Mouse (Mus musculus) intestine, embryonic 15.5 days (tissue): Measurements from ENCODE around the gene Shprh. TPM values are rescaled to one million over a fixed set of nuclear protein-coding genes. Genes with fewer than 3 reads are reported as not detected.
"Not testable (repeated sequence)": the region's sequence is repeated elsewhere in the genome, so short reads cannot be mapped to it uniquely, and the experiment has no call there.

Experiments used
- ATAC-seq: fragments of 200-750 bp; cut with Nextera tagmentation; 2 replicates; pipeline ENCODE4 v1.8.0; 2017; ENCODE audit warnings: moderate TSS enrichment, moderate library complexity
- H3K27ac ChIP-seq: fragments of 300-500 bp; sonication (generic); 2 replicates; pipeline ENCODE4 v1.5.1; 2015; ENCODE audit warnings: mild to moderate bottlenecking, inconsistent platforms
- H3K27me3 ChIP-seq: fragments of 300-500 bp; sonication (generic); replicated peaks from 2 replicates; pipeline ENCODE4 v1.6.1; 2015; ENCODE audit warnings: inconsistent platforms
- H3K36me3 ChIP-seq: fragments of 300-500 bp; sonication (generic); 2 replicates; pipeline ENCODE4 v1.6.1; 2015; ENCODE audit warnings: inconsistent platforms
- H3K4me1 ChIP-seq: fragments of 300-500 bp; sonication (generic); replicated peaks from 2 replicates; pipeline ENCODE4 v1.6.1; 2015; ENCODE audit warnings: inconsistent platforms
- H3K4me2 ChIP-seq: fragments of 300-500 bp; sonication (generic); replicated peaks from 2 replicates; pipeline ENCODE4 v1.6.1; 2015; ENCODE audit warnings: mild to moderate bottlenecking, inconsistent platforms
- H3K4me3 ChIP-seq: fragments of 300-500 bp; sonication (generic); replicated peaks from 2 replicates; pipeline ENCODE4 v1.5.1; 2015; ENCODE audit warnings: inconsistent platforms
- H3K9ac ChIP-seq: fragments of 300-500 bp; sonication (generic); 2 replicates; pipeline ENCODE4 v1.6.1; 2015; ENCODE audit warnings: inconsistent platforms
- H3K9me3 ChIP-seq: fragments of 300-500 bp; sonication (generic); 2 replicates; pipeline ENCODE4 v1.6.1; 2016; ENCODE audit warnings: inconsistent platforms
- WGBS: fragments of 180-500 bp; shearing (Covaris S2); methylation state at CpG from one replicate; pipeline ENCODE4 v1.1.7; 2015; 5-methylcytosine and 5-hydroxymethylcytosine counted together
- polyA plus RNA-seq: library from polyadenylated mRNA; unstranded; fragments of >200 nt; fragmentation: Nextera tagmentation; extraction: Ambion mirVana; gene quantifications from 2 replicates; pipeline ENCODE4 v1.2.1, GENCODE M21; 2015

The Shprh gene
- polyA plus RNA-seq, 1 experiment from 2014 or later, result 12.6 TPM

DNA sequence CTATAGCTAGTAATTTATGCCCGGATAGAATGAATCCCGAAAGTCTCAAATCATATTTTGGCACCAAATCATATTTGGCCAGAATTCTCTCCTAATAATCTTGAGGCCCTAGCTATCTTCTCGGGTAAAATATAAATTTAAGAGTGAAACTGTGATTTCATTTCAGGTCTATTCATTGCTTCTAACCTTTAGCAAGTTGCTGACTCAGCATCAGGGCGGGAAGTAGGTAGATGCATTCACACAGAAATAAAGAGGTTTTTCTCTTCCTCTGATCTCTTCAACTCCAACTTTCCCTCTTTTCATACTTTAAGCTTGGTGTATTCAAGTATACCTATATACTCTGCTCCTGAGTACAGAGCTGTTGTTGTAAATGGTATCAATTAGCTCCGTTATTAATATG, 30.9 kb downstream of the Shprh start:
- Histone ChIP-seq H3K4me3 (no peak overlapping the region), H3K27me3 (no peaks in the 10 kb centered on the region), H3K4me2 (no peak overlapping the region), H3K36me3 (peaks cover 8% of the 10 kb centered on the region), H3K9me3 (no peaks in the 10 kb centered on the region), H3K27ac (no peak overlapping the region), H3K4me1 (no peaks in the 10 kb centered on the region), H3K9ac (no peak overlapping the region)
- no peak for ATAC-seq
- 89% methylated on average over 5 of the region's 5 CpGs for WGBS

GRCm38 (mm10) chr10:11197341-11197740, 48.1 kb downstream of the Shprh start:
- H3K27ac ChIP-seq, result no peak overlapping the region
- 88% methylated on average over 1 of the region's 1 CpGs for WGBS
- no peak overlapping the region for H3K4me2 ChIP-seq
- no peak for ATAC-seq
- no peaks in the 10 kb centered on the region for H3K9me3 ChIP-seq
- no peaks in the 10 kb centered on the region for H3K27me3 ChIP-seq
- no peak overlapping the region for H3K9ac ChIP-seq
- 0 out of 2 replicates have a peak, but pooled peaks cover 15% of the 10 kb centered on the region for H3K36me3 ChIP-seq
- no peak overlapping the region for H3K4me3 ChIP-seq
- H3K4me1 ChIP-seq, result no peaks in the 10 kb centered on the region

GRCm38 (mm10) chr10:11198346-11198745, 49.1 kb downstream of the Shprh start:
- H3K4me3 ChIP-seq, result no peak overlapping the region
- H3K27ac ChIP-seq, result no peak overlapping the region
- 96% methylated on average over 2 of the region's 2 CpGs for WGBS
- H3K4me2 ChIP-seq, result no peak overlapping the region
- no peaks in the 10 kb centered on the region for H3K9me3 ChIP-seq
- no peaks in the 10 kb centered on the region for H3K4me1 ChIP-seq
- H3K36me3 ChIP-seq, result 0 out of 2 replicates have a peak, but pooled peaks cover 15% of the 10 kb centered on the region
- no peak for ATAC-seq
- H3K9ac ChIP-seq, result no peak overlapping the region
- no peaks in the 10 kb centered on the region for H3K27me3 ChIP-seq

DNA sequence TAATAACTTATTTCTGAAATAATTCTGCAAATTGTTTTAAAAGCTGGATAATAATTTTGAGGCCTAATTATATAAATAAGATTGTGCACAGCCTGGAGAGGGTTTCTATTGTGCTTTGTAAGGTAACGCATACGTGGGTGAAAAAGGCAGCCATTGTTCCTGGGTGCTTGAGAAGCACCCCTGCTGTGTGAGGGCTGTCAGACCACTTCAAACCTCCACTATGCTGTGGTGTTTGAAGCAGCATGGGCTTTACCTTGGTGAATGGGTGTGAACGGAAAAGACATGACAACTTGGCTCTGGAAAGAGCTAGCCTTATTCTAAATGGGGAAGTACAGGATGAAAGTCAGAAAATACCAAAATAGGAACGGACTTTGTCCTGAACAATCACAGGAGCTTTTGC, 50.8 kb downstream of the Shprh start:
- Histone ChIP-seq H3K4me2 (no peak overlapping the region), H3K4me1 (no peaks in the 10 kb centered on the region), H3K36me3 (0 out of 2 replicates have a peak, but pooled peaks cover 11% of the 10 kb centered on the region), H3K4me3 (no peak overlapping the region), H3K27ac (no peak overlapping the region), H3K9me3 (no peaks in the 10 kb centered on the region), H3K27me3 (no peaks in the 10 kb centered on the region), H3K9ac (no peak overlapping the region)
- no peak for ATAC-seq
- 80% methylated on average over 4 of the region's 4 CpGs for WGBS

DNA sequence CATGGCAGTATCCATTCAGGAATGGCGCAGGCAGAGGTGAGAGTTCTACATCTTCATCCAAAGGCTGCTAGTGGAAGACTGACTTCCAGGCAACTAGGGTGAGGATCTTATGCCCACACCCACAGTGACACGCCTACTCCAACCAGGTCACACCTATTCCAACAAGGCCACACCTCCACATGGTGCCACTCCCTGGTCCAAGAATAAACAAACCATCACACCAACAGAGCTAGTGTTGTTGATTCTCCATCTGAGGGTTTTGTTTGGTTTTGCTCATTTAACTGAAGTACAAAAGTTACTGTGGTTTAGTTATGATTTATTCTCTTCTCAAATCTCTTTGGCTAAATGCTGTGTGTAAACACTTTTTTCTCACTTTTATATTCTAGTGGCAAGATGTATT, 56.7 kb downstream of the Shprh start:
- H3K9me3 ChIP-seq, H3K27me3 ChIP-seq, H3K4me1 ChIP-seq, H3K4me3 ChIP-seq, H3K27ac ChIP-seq, H3K9ac ChIP-seq, ATAC-seq, H3K4me2 ChIP-seq, H3K36me3 ChIP-seq: not testable (repeated sequence)
- 77% methylated on average over 2 of the region's 2 CpGs for WGBS

DNA sequence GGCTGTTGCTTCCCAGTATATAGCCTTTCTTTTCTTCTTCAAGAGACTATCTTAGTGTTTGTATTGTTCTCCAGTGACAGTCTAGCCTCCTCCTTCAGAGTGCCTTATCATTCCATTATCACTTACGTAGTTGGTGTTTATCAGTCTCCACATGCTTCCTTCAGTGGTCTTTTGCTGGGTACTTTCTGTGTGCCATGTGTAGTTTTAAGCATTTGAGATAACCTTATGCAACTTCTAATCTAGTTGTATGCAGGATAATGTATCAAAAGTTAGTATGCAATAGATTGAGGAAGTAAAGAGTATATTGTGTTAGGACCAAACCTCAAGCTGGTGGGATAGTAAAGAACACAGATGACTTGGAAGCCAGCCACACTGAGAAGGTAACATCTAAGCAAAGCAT, 59.4 kb downstream of the Shprh start:
- Histone ChIP-seq H3K9ac (no peak overlapping the region), H3K36me3 (peaks cover 10% of the 10 kb centered on the region), H3K27ac (no peak overlapping the region), H3K27me3 (no peaks in the 10 kb centered on the region), H3K9me3 (no peaks in the 10 kb centered on the region), H3K4me3 (no peak overlapping the region), H3K4me1 (no peaks in the 10 kb centered on the region), H3K4me2 (no peak overlapping the region)
- no peak for ATAC-seq
- WGBS, result 91% methylated on average over 1 of the region's 1 CpGs

DNA sequence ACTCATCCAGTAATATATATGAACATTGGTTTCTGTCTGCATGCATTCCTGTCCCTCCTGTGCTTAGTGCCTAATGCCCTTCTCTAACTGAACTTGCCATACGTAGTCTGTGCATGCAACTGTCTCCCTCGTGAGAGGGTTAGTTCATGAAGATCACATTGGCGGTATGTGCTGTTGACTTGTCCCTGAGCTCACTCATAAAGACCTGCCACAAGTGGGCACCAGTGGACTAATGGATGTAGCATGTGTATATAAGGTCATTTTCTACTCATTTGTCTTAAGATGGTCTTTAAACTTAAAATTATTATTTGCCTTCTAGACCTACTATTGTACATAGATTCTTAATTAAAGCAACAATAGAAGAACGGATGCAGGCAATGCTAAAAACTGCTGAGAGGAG, 62.8 kb downstream of the Shprh start:
- H3K9me3 ChIP-seq, result no peaks in the 10 kb centered on the region
- H3K4me1 ChIP-seq, result no peaks in the 10 kb centered on the region
- no peak overlapping the region for H3K27ac ChIP-seq
- 80% methylated on average over 4 of the region's 4 CpGs for WGBS
- no peak overlapping the region for H3K9ac ChIP-seq
- ATAC-seq, result no peak
- H3K36me3 ChIP-seq, result peaks cover 15% of the 10 kb centered on the region
- H3K4me2 ChIP-seq, result no peak overlapping the region
- H3K27me3 ChIP-seq, result no peaks in the 10 kb centered on the region
- H3K4me3 ChIP-seq, result no peak overlapping the region

DNA sequence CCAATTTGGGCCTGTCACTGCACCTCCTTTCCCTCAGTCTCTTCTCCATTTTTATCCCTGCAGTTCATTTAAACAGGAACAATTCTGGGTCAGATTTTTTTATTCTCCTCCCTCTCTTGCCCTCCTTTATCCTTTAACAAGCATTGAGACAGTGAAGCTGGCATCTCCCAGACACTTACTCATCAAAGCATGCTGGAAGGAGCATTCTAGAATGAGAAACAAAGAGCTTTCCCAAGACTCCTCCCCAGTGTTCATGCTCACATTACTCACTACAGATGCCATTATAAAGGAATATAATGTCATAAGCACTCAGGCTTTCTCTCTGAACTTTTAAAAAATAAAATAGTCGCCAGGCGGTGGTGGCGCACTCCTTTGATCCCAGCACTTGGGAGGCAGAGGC, 77.2 kb downstream of the Shprh start:
- H3K4me2 ChIP-seq, result no peak overlapping the region
- H3K27ac ChIP-seq, result no peak overlapping the region
- H3K36me3 ChIP-seq, result no peaks in the 10 kb centered on the region
- no peak for ATAC-seq
- H3K4me3 ChIP-seq, result no peak overlapping the region
- H3K9me3 ChIP-seq, result no peaks in the 10 kb centered on the region
- H3K4me1 ChIP-seq, result no peaks in the 10 kb centered on the region
- 96% methylated on average over 3 of the region's 3 CpGs for WGBS
- H3K27me3 ChIP-seq, result no peaks in the 10 kb centered on the region
- no peak overlapping the region for H3K9ac ChIP-seq

- Histone ChIP-seq H3K27me3 (no peaks in the 10 kb centered on the region), H3K4me3 (no peak overlapping the region), H3K9ac (no peak overlapping the region), H3K4me1 (no peaks in the 10 kb centered on the region), H3K4me2 (no peak overlapping the region), H3K9me3 (no peaks in the 10 kb centered on the region), H3K36me3 (no peaks in the 10 kb centered on the region), H3K27ac (no peak overlapping the region)
- WGBS, result 11% methylated on average over 6 of the region's 6 CpGs
- ATAC-seq, result peak; percentile 49; the same call in 1 of the 2 replicates
These were observed 80.4 kb downstream of the Shprh start for GRCm38 (mm10) chr10:11229545-11230178.

- Histone ChIP-seq H3K27ac (no peak overlapping the region), H3K4me1 (no peaks in the 10 kb centered on the region), H3K9me3 (no peaks in the 10 kb centered on the region), H3K9ac (no peak overlapping the region), H3K4me3 (no peak overlapping the region), H3K27me3 (no peaks in the 10 kb centered on the region), H3K4me2 (no peak overlapping the region), H3K36me3 (no peaks in the 10 kb centered on the region)
- ATAC-seq, result no peak
- WGBS, result 65% methylated on average over 3 of the region's 3 CpGs
These were observed 84.0 kb downstream of the Shprh start for GRCm38 (mm10) chr10:11233208-11233607.

DNA sequence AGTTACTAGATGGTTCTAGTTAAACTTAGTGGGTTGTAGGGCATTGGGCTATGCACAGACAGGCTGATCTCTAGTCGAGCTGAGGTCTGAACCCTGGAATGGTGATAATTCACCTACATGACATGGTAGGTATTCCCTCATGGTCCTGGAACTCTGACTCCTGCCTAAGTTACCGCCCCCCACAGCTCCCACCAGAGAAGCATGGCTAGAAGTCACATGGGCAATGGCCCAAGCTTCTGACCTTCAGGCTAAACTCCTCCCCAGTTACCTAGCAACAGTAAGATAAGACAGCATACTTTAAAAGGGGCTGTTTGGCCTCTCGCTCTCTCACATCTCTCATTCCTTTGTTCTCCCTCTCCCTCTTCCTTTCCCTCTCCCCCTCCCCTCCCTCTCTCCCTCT, 93.8 kb downstream of the Shprh start:
- not testable (repeated sequence) for H3K9me3 ChIP-seq, H3K36me3 ChIP-seq, H3K27ac ChIP-seq, H3K27me3 ChIP-seq, H3K4me1 ChIP-seq, H3K9ac ChIP-seq, H3K4me3 ChIP-seq, ATAC-seq, H3K4me2 ChIP-seq
- 45% methylated on average over 3 of the region's 3 CpGs for WGBS

DNA sequence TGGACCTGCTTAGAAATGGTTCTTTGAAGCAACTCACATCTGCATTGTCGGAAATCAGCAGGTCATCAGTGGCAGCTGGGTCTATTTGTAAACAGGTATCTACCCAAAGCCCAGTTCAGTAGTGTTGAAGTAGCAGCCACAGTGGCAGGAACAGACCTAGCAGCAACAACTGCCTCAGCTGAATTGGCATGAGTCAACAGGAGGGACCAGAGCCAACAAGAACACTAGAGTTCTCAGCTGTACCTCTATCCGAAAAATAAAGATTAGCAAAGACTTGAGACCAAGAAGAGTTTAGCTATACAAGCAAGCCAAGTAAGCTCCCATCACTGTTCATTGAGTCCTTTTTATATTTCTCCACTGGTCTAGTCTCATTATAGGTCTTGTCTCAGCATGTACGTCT, 99.0 kb downstream of the Shprh start:
- Histone ChIP-seq H3K27ac (no peak overlapping the region), H3K36me3 (no peaks in the 10 kb centered on the region), H3K9me3 (no peaks in the 10 kb centered on the region), H3K9ac (no peak overlapping the region), H3K4me3 (no peak overlapping the region), H3K4me2 (no peak overlapping the region), H3K4me1 (no peaks in the 10 kb centered on the region), H3K27me3 (no peaks in the 10 kb centered on the region)
- 92% methylated on average over 3 of the region's 3 CpGs for WGBS
- ATAC-seq, result no peak

GRCm38 (mm10) chr10:11250247-11250997, 101.2 kb downstream of the Shprh start:
- Histone ChIP-seq H3K27me3 (no peaks in the 10 kb centered on the region), H3K4me1 (no peaks in the 10 kb centered on the region), H3K27ac (no peak overlapping the region), H3K36me3 (no peaks in the 10 kb centered on the region), H3K9me3 (no peaks in the 10 kb centered on the region), H3K4me3 (no peak overlapping the region), H3K4me2 (no peak overlapping the region), H3K9ac (no peak overlapping the region)
- 27% methylated on average over 2 of the region's 2 CpGs for WGBS
- ATAC-seq, result no peak
